Mouse (Mus musculus): Measurements from ENCODE around the gene Aff1. TPM values are rescaled to one million over a fixed set of nuclear protein-coding genes. Genes with fewer than 3 reads are reported as not detected.

Gene Aff1
- polyA plus RNA-seq, 1 experiment from 2014 or later, result 8.0 TPM

GRCm38 (mm10) chr5:103739163-103739562 is 47.0 kb downstream of the Aff1 start:
- no peak for DNase-seq
- peak overlapping the region; percentile 99 for H3K27ac ChIP-seq
- WGBS (ENCODE audit: insufficient replicate concordance), result 47% methylated on average over 5 of the region's 5 CpGs
- peak overlapping the region; percentile 61; the same call in 1 of the 2 replicates for H3K9ac ChIP-seq
- peak overlapping the region; percentile 26; the same call in 1 of the 2 replicates for H3K4me2 ChIP-seq
- H3K36me3 ChIP-seq, result no peaks in the 10 kb centered on the region
- peak; percentile 12 for ATAC-seq (ENCODE audit: low read depth)
- no peak overlapping the region for H3K4me3 ChIP-seq (replicated peaks)
- no peaks in the 10 kb centered on the region for H3K9me3 ChIP-seq (replicated peaks)
- H3K27me3 ChIP-seq, result 0 out of 2 replicates have a peak, but pooled peaks cover 3% of the 10 kb centered on the region
- H3K4me1 ChIP-seq (replicated peaks), result peaks cover 98% of the 10 kb centered on the region

GRCm38 (mm10) chr5:103740093-103740902 is 48.1 kb downstream of the Aff1 start:
- 62% methylated on average over 5 of the region's 5 CpGs for WGBS (ENCODE audit: insufficient replicate concordance)
- H3K36me3 ChIP-seq, result no peaks in the 10 kb centered on the region
- H3K4me2 ChIP-seq, result no peak overlapping the region
- no peak overlapping the region for H3K4me3 ChIP-seq (replicated peaks)
- DNase-seq, result no peak
- peak overlapping the region; percentile 99 for H3K27ac ChIP-seq
- peak overlapping the region; percentile 61 for H3K9ac ChIP-seq
- peaks cover 98% of the 10 kb centered on the region for H3K4me1 ChIP-seq (replicated peaks)
- no peaks in the 10 kb centered on the region for H3K9me3 ChIP-seq (replicated peaks)
- H3K27me3 ChIP-seq, result 0 out of 2 replicates have a peak, but pooled peaks cover 3% of the 10 kb centered on the region
- ATAC-seq (ENCODE audit: low read depth), result no peak

DNA sequence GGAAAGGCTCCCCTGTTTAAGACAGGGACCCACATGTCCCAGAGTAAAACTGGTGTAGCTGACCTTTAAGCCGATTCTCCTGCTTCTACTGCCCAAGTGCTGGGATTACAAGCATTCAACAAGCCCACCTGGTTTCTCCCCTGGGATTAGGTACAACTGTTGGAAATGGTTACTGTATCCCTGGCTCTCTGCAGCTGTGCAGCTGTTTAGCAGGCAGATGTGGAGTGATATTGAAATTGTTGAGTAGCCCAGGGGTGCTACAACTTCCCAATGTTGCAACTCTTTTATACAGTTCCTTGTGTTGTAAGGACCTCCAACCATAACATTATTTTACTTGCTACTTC is 48.7 kb downstream of the Aff1 start:
- 88% methylated on average over 1 of the region's 1 CpGs for WGBS (ENCODE audit: insufficient replicate concordance)
- ATAC-seq (ENCODE audit: low read depth) (no peak), DNase-seq (no peak)
- peak overlapping the region; percentile 99 for H3K27ac ChIP-seq
- no peaks in the 10 kb centered on the region for H3K36me3 ChIP-seq
- peaks cover 98% of the 10 kb centered on the region for H3K4me1 ChIP-seq (replicated peaks)
- no peak overlapping the region for H3K4me3 ChIP-seq (replicated peaks)
- 0 out of 2 replicates have a peak, but pooled peaks cover 1% of the 10 kb centered on the region for H3K27me3 ChIP-seq
- no peak overlapping the region for H3K4me2 ChIP-seq
- H3K9me3 ChIP-seq (replicated peaks), result no peaks in the 10 kb centered on the region
- peak overlapping the region; percentile 61 for H3K9ac ChIP-seq

GRCm38 (mm10) chr5:103741443-103741842 is 49.3 kb downstream of the Aff1 start:
- Histone ChIP-seq H3K27me3 (no peaks in the 10 kb centered on the region), H3K4me3 (replicated peaks) (no peak overlapping the region), H3K9me3 (replicated peaks) (no peaks in the 10 kb centered on the region), H3K27ac (peak overlapping the region; percentile 99), H3K36me3 (no peaks in the 10 kb centered on the region), H3K4me1 (replicated peaks) (peaks cover 98% of the 10 kb centered on the region), H3K9ac (peak overlapping the region; percentile 64), H3K4me2 (peak overlapping the region; percentile 56)
- ATAC-seq (ENCODE audit: low read depth) (no peak), DNase-seq (no peak)
- WGBS (ENCODE audit: insufficient replicate concordance), result 16% methylated on average over 1 of the region's 1 CpGs

- H3K9me3 ChIP-seq (replicated peaks), result no peaks in the 10 kb centered on the region
- 13% methylated on average over 2 of the region's 2 CpGs for WGBS (ENCODE audit: insufficient replicate concordance)
- H3K27ac ChIP-seq, result peak overlapping the region; percentile 99
- peak overlapping the region; percentile 56 for H3K4me2 ChIP-seq
- H3K4me1 ChIP-seq (replicated peaks), result peaks cover 97% of the 10 kb centered on the region
- H3K36me3 ChIP-seq, result no peaks in the 10 kb centered on the region
- ATAC-seq (ENCODE audit: low read depth) (peak; percentile 83), DNase-seq (peak; percentile 83)
- H3K27me3 ChIP-seq, result no peaks in the 10 kb centered on the region
- peak overlapping the region; percentile 64 for H3K9ac ChIP-seq
- H3K4me3 ChIP-seq (replicated peaks), result peak overlapping the region; percentile 18; the same call in 1 of the 2 replicates
Observed at GRCm38 (mm10) chr5:103741992-103742391, 49.8 kb downstream of the Aff1 start.

GRCm38 (mm10) chr5:103744531-103744930 is 52.4 kb downstream of the Aff1 start:
- Histone ChIP-seq H3K9me3 (replicated peaks) (no peaks in the 10 kb centered on the region), H3K9ac (peak overlapping the region; percentile 18; the same call in 1 of the 2 replicates), H3K4me3 (replicated peaks) (no peak overlapping the region), H3K4me2 (0 out of 2 replicates have a peak overlapping the region, but pooled peaks have one; percentile 18), H3K27me3 (no peaks in the 10 kb centered on the region), H3K27ac (peak overlapping the region; percentile 88), H3K4me1 (replicated peaks) (peaks cover 93% of the 10 kb centered on the region), H3K36me3 (no peaks in the 10 kb centered on the region)
- no peak for DNase-seq
- 48% methylated on average over 6 of the region's 6 CpGs for WGBS (ENCODE audit: insufficient replicate concordance)
- ATAC-seq (ENCODE audit: low read depth), result peak; percentile 38

DNA sequence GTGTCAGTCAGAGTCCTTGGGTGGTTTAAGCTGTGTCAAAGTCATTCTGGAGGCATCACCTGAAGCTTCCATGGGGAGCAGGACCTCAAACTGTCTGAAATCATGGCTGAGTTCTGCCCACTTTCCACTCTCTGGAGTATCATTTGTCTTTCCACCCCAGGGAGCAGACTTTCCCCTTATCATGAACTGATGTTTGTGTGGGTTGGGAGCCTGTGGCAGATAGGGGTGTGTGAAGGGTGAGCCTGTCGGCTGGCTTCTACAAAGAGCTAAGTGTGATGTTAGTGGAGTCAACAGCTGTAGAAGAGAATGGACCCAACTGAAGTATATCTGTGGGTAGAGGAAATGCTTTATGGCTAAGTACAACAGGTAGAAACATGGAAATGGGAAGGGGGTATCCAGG is 53.5 kb downstream of the Aff1 start:
- no peaks in the 10 kb centered on the region for H3K36me3 ChIP-seq
- WGBS (ENCODE audit: insufficient replicate concordance), result 18% methylated on average over 1 of the region's 1 CpGs
- H3K27me3 ChIP-seq, result no peaks in the 10 kb centered on the region
- H3K9ac ChIP-seq, result peak overlapping the region; percentile 56
- peak overlapping the region; percentile 88 for H3K27ac ChIP-seq
- DNase-seq (peak; percentile 63), ATAC-seq (ENCODE audit: low read depth) (peak; percentile 75)
- no peak overlapping the region for H3K4me3 ChIP-seq (replicated peaks)
- H3K4me1 ChIP-seq (replicated peaks), result peaks cover 91% of the 10 kb centered on the region
- no peaks in the 10 kb centered on the region for H3K9me3 ChIP-seq (replicated peaks)
- peak overlapping the region; percentile 43 for H3K4me2 ChIP-seq

DNA sequence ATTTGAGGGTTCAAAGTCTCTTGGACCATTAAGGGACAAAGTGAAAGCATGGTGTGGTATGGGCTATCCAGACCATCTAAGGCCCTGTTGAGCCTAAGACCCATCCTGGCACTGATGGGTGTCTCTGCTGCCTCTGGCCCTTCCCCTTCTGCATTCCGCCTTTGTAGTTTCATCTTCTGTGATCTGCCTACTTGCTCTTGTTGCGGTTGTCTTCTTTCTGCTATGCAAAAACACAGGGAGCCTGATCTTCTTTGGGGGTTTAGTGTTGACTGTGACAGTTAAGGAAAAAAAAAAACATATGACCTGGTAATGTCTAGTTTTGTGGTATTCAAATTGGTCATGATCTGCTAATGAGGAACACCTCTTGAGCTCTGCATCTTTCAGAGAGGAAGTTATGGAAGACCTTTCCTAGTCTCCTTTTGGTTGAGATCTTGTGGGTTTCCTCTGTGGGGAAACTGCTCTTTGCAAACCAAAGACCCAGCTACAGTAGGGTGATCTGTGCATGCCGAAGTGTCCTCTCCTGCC is 54.4 kb downstream of the Aff1 start:
- Histone ChIP-seq H3K36me3 (no peaks in the 10 kb centered on the region), H3K4me2 (no peak overlapping the region), H3K27me3 (no peaks in the 10 kb centered on the region), H3K9me3 (replicated peaks) (no peaks in the 10 kb centered on the region), H3K27ac (peak overlapping the region; percentile 88), H3K4me1 (replicated peaks) (peaks cover 91% of the 10 kb centered on the region), H3K4me3 (replicated peaks) (no peak overlapping the region), H3K9ac (no peak overlapping the region)
- 77% methylated on average over 3 of the region's 3 CpGs for WGBS (ENCODE audit: insufficient replicate concordance)
- ATAC-seq (ENCODE audit: low read depth) (no peak), DNase-seq (no peak)

- peaks cover 88% of the 10 kb centered on the region for H3K4me1 ChIP-seq (replicated peaks)
Observed at GRCm38 (mm10) chr5:103747098-103747497, 54.9 kb downstream of the Aff1 start.

GRCm38 (mm10) chr5:103748343-103748742 is 56.2 kb downstream of the Aff1 start:
- H3K4me3 ChIP-seq (replicated peaks), result no peak overlapping the region
- peak overlapping the region; percentile 88; the same call in 1 of the 2 replicates for H3K27ac ChIP-seq
- no peak overlapping the region for H3K4me2 ChIP-seq
- DNase-seq, result no peak
- no peaks in the 10 kb centered on the region for H3K36me3 ChIP-seq
- no peaks in the 10 kb centered on the region for H3K9me3 ChIP-seq (replicated peaks)
- no peaks in the 10 kb centered on the region for H3K27me3 ChIP-seq
- ATAC-seq (ENCODE audit: low read depth), result no peak
- peaks cover 83% of the 10 kb centered on the region for H3K4me1 ChIP-seq (replicated peaks)
- no peak overlapping the region for H3K9ac ChIP-seq

More at GRCm38 (mm10) chr5:103747098-103747497, 54.9 kb downstream of the Aff1 start:
- ATAC-seq (ENCODE audit: low read depth), result no peak
- H3K9ac ChIP-seq, result no peak overlapping the region
- WGBS (ENCODE audit: insufficient replicate concordance), result 79% methylated on average over 2 of the region's 2 CpGs
- H3K36me3 ChIP-seq, result no peaks in the 10 kb centered on the region
- no peaks in the 10 kb centered on the region for H3K9me3 ChIP-seq (replicated peaks)
- no peak overlapping the region for H3K4me3 ChIP-seq (replicated peaks)
- H3K27me3 ChIP-seq, result no peaks in the 10 kb centered on the region
- DNase-seq, result no peak
- H3K4me2 ChIP-seq, result no peak overlapping the region
- H3K27ac ChIP-seq, result peak overlapping the region; percentile 88

GRCm38 (mm10) chr5:103749465-103750285 is 57.5 kb downstream of the Aff1 start:
- H3K4me3 ChIP-seq (replicated peaks), result no peak overlapping the region
- no peaks in the 10 kb centered on the region for H3K27me3 ChIP-seq
- no peaks in the 10 kb centered on the region for H3K9me3 ChIP-seq (replicated peaks)
- H3K27ac ChIP-seq, result peak overlapping the region; percentile 52
- WGBS (ENCODE audit: insufficient replicate concordance), result 82% methylated on average over 7 of the region's 7 CpGs
- no peak for ATAC-seq (ENCODE audit: low read depth)
- peaks cover 71% of the 10 kb centered on the region for H3K4me1 ChIP-seq (replicated peaks)
- no peak overlapping the region; the same call in 1 of the 2 replicates for H3K9ac ChIP-seq
- H3K4me2 ChIP-seq, result no peak overlapping the region
- DNase-seq, result no peak
- no peaks in the 10 kb centered on the region for H3K36me3 ChIP-seq
